Mouse (Mus musculus): ENCODE data around the gene Bicdl1. TPM values are rescaled to one million over a fixed set of nuclear protein-coding genes. Genes with fewer than 3 reads are reported as not detected.

Gene Bicdl1
- polyA plus RNA-seq, 1 experiment from 2014 or later = 1.9 TPM

DNA sequence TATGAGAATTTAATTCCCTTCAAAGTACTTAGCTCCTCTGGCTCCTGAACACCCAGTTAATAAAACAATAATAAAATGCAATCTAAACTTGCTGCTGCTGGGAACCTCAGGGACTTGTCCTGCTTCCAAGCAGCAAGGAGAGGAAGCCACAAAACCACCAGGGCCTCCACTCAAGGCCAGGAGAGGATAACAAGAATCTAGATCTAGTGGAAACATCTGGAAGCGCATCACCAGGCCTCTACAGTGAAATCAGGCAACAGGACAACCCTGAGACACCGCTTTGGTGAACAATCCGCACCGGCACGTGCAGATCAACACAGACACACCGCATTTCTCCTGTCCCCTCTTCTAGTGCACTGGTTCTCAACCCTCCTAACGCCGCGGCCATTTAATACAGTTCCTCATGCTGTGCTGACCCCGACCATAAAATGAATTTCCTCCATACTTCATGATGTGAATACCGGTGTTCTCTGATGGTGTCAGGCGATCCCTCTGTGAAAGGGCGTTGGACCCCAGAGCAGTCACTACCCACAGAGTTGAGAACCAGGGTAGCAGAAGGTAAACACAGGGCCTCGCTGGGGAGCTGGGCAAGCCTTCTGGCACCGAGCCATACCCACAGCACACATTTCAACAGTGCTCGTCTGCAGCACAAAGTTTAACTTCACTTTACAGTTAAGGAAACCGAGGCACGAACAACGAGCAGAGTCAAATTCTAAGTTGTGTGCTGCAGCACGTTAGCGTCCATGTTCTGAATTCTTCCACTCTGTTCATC, 9.0 kb downstream of the Bicdl1 start:
- no peak overlapping the region for H3K4me2 ChIP-seq (ENCODE audit: low read depth, low read length)
- H3K4me3 ChIP-seq (ENCODE audit: low read depth, low read length) = no peak overlapping the region
- no peak overlapping the region for H3K27ac ChIP-seq (ENCODE audit: low read depth)
- H3K9ac ChIP-seq (replicated peaks) = no peak overlapping the region
- no peaks in the 10 kb centered on the region for H3K36me3 ChIP-seq (replicated peaks; ENCODE audit: insufficient read depth, low read length)
- H3K9me3 ChIP-seq (ENCODE audit: low read length) = no peaks in the 10 kb centered on the region
- WGBS (ENCODE audit: insufficient replicate concordance) = 45% methylated on average over 21 of the region's 21 CpGs
- TF ChIP-seq CTCF (IDR thresholded peaks at IDR 0.05; ENCODE audit: low read depth) (no peak), EP300 (IDR thresholded peaks at IDR 0.05; ENCODE audit: low read depth) (no peak)
- no peaks in the 10 kb centered on the region for H3K27me3 ChIP-seq (ENCODE audit: insufficient read depth, low read length)
- DNase-seq (no peak), ATAC-seq (no peak)
- H3K4me1 ChIP-seq (ENCODE audit: insufficient read depth) = 0 out of 2 replicates have a peak, but pooled peaks cover 3% of the 10 kb centered on the region

DNA sequence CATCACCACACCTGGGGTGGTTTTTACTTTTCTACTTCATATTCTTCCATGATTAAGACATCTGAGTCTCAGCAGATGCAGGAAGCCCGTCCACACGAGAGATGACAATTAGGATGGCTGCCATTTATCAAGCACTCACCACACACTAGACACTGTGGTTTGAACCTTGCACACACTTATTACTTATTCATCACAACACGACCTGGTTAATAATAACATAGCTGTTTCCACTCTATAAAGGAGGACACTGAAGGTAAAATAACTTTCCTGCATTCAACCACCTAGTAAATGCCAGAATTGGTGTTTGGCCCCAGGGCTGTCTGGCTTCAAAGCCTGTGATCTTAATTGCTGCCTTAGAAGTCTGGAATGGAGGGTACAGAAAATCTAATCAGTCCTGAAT, 10.7 kb downstream of the Bicdl1 start:
- DNase-seq (no peak), ATAC-seq (no peak)
- Histone ChIP-seq H3K27me3 (ENCODE audit: insufficient read depth, low read length) (no peaks in the 10 kb centered on the region), H3K27ac (ENCODE audit: low read depth) (no peak overlapping the region), H3K9me3 (ENCODE audit: low read length) (no peaks in the 10 kb centered on the region), H3K36me3 (replicated peaks; ENCODE audit: insufficient read depth, low read length) (no peaks in the 10 kb centered on the region), H3K4me2 (ENCODE audit: low read depth, low read length) (no peak overlapping the region), H3K9ac (replicated peaks) (no peak overlapping the region), H3K4me1 (ENCODE audit: insufficient read depth) (0 out of 2 replicates have a peak, but pooled peaks cover 3% of the 10 kb centered on the region), H3K4me3 (ENCODE audit: low read depth, low read length) (no peak overlapping the region)
- WGBS (ENCODE audit: insufficient replicate concordance) = 46% methylated on average over 3 of the region's 3 CpGs
- TF ChIP-seq CTCF (IDR thresholded peaks at IDR 0.05; ENCODE audit: low read depth) = no peak

DNA sequence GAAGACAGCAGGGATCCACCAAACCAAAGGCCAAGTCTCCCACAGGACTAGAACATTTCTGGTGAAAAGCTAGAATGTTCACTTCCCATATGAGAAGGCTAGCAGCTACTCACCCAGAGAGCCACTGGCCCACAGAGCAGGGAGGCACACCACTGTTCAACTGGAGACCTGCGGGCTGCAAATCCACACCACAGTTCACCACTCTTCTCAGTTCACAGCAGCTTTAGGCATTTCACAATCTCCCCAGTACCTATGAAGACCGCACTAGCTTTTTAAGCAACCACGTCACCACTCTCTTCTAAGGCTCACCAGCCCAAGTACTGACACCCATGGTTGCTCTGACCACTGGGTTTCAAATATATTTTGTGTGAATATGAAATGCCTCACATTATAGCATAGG, 13.7 kb downstream of the Bicdl1 start:
- DNase-seq (no peak), ATAC-seq (no peak)
- no peaks in the 10 kb centered on the region for H3K27me3 ChIP-seq (ENCODE audit: insufficient read depth, low read length)
- no peak overlapping the region for H3K4me3 ChIP-seq (ENCODE audit: low read depth, low read length)
- H3K9ac ChIP-seq (replicated peaks) = no peak overlapping the region
- H3K36me3 ChIP-seq (replicated peaks; ENCODE audit: insufficient read depth, low read length) = no peaks in the 10 kb centered on the region
- no peak for TF ChIP-seq EP300 (IDR thresholded peaks at IDR 0.05; ENCODE audit: low read depth)
- no peak for TF ChIP-seq CTCF (IDR thresholded peaks at IDR 0.05; ENCODE audit: low read depth)
- no peaks in the 10 kb centered on the region for H3K9me3 ChIP-seq (ENCODE audit: low read length)
- 63% methylated on average over 3 of the region's 3 CpGs for WGBS (ENCODE audit: insufficient replicate concordance)
- H3K27ac ChIP-seq (ENCODE audit: low read depth) = no peak overlapping the region
- H3K4me1 ChIP-seq (ENCODE audit: insufficient read depth) = 0 out of 2 replicates have a peak, but pooled peaks cover 2% of the 10 kb centered on the region
- no peak overlapping the region for H3K4me2 ChIP-seq (ENCODE audit: low read depth, low read length)

DNA sequence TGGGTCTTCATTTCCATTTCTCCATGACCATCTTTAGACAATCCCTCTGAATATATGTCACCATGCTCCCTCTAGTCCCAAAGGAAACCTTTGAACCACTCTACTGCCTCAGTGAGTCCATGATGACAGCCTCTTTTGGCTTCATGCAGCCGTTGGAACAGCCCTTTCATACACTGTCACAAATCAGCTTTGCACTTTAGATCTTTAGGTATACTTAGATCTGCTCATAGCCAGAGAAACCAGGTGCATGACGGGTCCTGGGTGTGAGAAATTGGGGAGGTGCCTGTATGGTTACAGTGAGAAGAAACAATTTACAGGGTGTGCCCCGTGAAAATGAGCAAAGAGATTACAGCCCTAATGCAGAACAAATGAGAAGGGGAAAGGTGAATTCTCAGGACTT, 14.3 kb downstream of the Bicdl1 start:
- 60% methylated on average over 3 of the region's 3 CpGs for WGBS (ENCODE audit: insufficient replicate concordance)
- H3K27me3 ChIP-seq (ENCODE audit: insufficient read depth, low read length) = no peaks in the 10 kb centered on the region
- no peaks in the 10 kb centered on the region for H3K9me3 ChIP-seq (ENCODE audit: low read length)
- H3K4me1 ChIP-seq (ENCODE audit: insufficient read depth) = no peaks in the 10 kb centered on the region
- H3K36me3 ChIP-seq (replicated peaks; ENCODE audit: insufficient read depth, low read length) = no peaks in the 10 kb centered on the region
- DNase-seq = no peak
- no peak for ATAC-seq
- H3K27ac ChIP-seq (ENCODE audit: low read depth) = no peak overlapping the region
- no peak overlapping the region for H3K4me2 ChIP-seq (ENCODE audit: low read depth, low read length)
- H3K9ac ChIP-seq (replicated peaks) = no peak overlapping the region
- no peak for TF ChIP-seq CTCF (IDR thresholded peaks at IDR 0.05; ENCODE audit: low read depth)
- TF ChIP-seq EP300 (IDR thresholded peaks at IDR 0.05; ENCODE audit: low read depth) = no peak
- no peak overlapping the region for H3K4me3 ChIP-seq (ENCODE audit: low read depth, low read length)

DNA sequence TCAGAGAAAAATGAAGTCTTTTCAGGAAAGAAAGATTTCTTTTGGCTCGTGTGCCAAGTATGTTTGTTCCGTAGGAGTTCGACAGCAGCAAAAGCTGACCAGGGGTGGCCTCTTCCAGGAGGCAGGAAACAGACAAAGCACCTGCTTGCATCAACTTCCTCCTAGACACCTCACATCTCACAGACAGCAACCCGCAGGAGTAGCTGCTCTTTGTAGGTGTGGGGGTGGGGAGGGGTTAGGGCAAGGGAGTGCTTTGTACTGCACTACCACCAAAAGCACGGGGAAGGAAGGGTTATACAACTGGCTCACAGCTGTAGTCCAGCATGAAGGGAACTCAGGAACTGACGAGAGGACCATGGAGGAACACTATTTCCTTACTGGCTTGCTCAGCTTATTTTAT, 15.0 kb downstream of the Bicdl1 start:
- Histone ChIP-seq H3K9me3 (ENCODE audit: low read length) (no peaks in the 10 kb centered on the region), H3K4me1 (ENCODE audit: insufficient read depth) (no peaks in the 10 kb centered on the region), H3K4me2 (ENCODE audit: low read depth, low read length) (peak overlapping the region; percentile 22; the same call in 1 of the 2 replicates), H3K36me3 (replicated peaks; ENCODE audit: insufficient read depth, low read length) (no peaks in the 10 kb centered on the region), H3K27me3 (ENCODE audit: insufficient read depth, low read length) (no peaks in the 10 kb centered on the region), H3K9ac (replicated peaks) (no peak overlapping the region), H3K27ac (ENCODE audit: low read depth) (no peak overlapping the region), H3K4me3 (ENCODE audit: low read depth, low read length) (no peak overlapping the region)
- no peak for TF ChIP-seq CTCF (IDR thresholded peaks at IDR 0.05; ENCODE audit: low read depth)
- no peak for TF ChIP-seq EP300 (IDR thresholded peaks at IDR 0.05; ENCODE audit: low read depth)
- no peak for ATAC-seq
- no peak for DNase-seq
- WGBS (ENCODE audit: insufficient replicate concordance) = 32% methylated on average over 6 of the region's 6 CpGs

DNA sequence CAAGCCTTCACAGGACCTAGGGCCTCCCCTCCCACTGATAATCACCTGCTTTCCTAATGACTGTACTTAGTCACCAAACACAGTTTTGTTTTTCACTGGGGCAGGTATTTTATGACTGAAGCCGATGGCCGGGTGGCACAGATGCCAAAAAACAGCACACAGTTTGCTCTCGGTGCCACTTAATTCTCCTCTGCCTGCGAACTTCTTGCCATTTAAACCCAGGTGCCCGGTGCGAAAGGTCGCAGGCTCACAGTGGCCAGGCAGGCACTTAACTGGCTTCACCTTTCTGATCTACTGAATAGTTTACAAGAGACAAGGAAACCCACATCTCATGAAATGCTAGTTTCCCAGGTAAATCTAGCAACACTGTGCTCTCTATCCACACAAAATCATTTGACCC, 16.7 kb downstream of the Bicdl1 start:
- H3K27ac ChIP-seq (ENCODE audit: low read depth) = no peak overlapping the region
- no peak for TF ChIP-seq CTCF (IDR thresholded peaks at IDR 0.05; ENCODE audit: low read depth)
- TF ChIP-seq EP300 (IDR thresholded peaks at IDR 0.05; ENCODE audit: low read depth) = no peak
- H3K9me3 ChIP-seq (ENCODE audit: low read length) = no peaks in the 10 kb centered on the region
- no peaks in the 10 kb centered on the region for H3K4me1 ChIP-seq (ENCODE audit: insufficient read depth)
- no peak overlapping the region for H3K4me2 ChIP-seq (ENCODE audit: low read depth, low read length)
- no peak overlapping the region for H3K4me3 ChIP-seq (ENCODE audit: low read depth, low read length)
- H3K27me3 ChIP-seq (ENCODE audit: insufficient read depth, low read length) = no peaks in the 10 kb centered on the region
- no peak for ATAC-seq
- H3K36me3 ChIP-seq (replicated peaks; ENCODE audit: insufficient read depth, low read length) = no peaks in the 10 kb centered on the region
- 83% methylated on average over 7 of the region's 7 CpGs for WGBS (ENCODE audit: insufficient replicate concordance)
- DNase-seq = no peak
- H3K9ac ChIP-seq (replicated peaks) = no peak overlapping the region

Measured in liver, postnatal 0 days (tissue).